8 mouse cellular contexts compared by ENCODE assay signal in genomic region chrX:66652455-66653144, GRCm38 (mm10). TPM values are rescaled to one million over a fixed set of nuclear protein-coding genes. Genes with fewer than 3 reads are reported as not detected.
DNase-seq lines count a peak whose midpoint lies in the region; ATAC-seq and TF ChIP-seq lines count a peak whose summit lies in the region.

No protein-coding gene starts in this region.

- H3K4me2 ChIP-seq in intestine, embryonic 16.5 days (ENCODE audit: low read depth, low read length) = peak overlapping the region; percentile 55
- peak overlapping the region; percentile 67 for H3K4me2 ChIP-seq in limb, embryonic 13.5 days (replicated peaks)

- no peak overlapping the region for H3K27ac ChIP-seq in kidney, adult 2 months (ENCODE audit: insufficient read depth, low read depth, low read length)
- H3K27ac ChIP-seq in intestine, embryonic 16.5 days (ENCODE audit: low read length) = no peak overlapping the region
- no peak overlapping the region for H3K27ac ChIP-seq in limb, embryonic 13.5 days

- peak; percentile 80 for ATAC-seq in intestine, embryonic 16.5 days
- peak; percentile 90 for ATAC-seq in limb, embryonic 13.5 days (ENCODE audit: low FRiP score, low read depth)

- DNase-seq in kidney, adult 2 months = peak; percentile 2
- DNase-seq in kidney, adult 9 months = no peak
- peak; percentile 37 for DNase-seq in embryo, embryonic 11.5 days (ENCODE audit: low read depth, low spot score)
- peak; percentile 19 to 45 for DNase-seq in gastrocnemius, postnatal 4 days (ENCODE audit: low spot score in 2 of 2)
- DNase-seq in retina, postnatal 1 day = peak; percentile 87
- DNase-seq in urinary bladder, postnatal 10 days (ENCODE audit: low spot score) = no peak

- 3% methylated on average over 21 of the region's 21 CpGs for WGBS in kidney, adult 2 months
- 8% methylated on average over 21 of the region's 21 CpGs for WGBS in intestine, embryonic 16.5 days
- 8% methylated on average over 21 of the region's 21 CpGs for WGBS in limb, embryonic 13.5 days

- peak overlapping the region; percentile 29; the same call in 1 of the 2 replicates for H3K9ac ChIP-seq in intestine, embryonic 16.5 days (ENCODE audit: low read depth, low read length)
- peak overlapping the region; percentile 25; the same call in 1 of the 2 replicates for H3K9ac ChIP-seq in limb, embryonic 13.5 days

- H3K27me3 ChIP-seq in kidney, adult 2 months (replicated peaks; ENCODE audit: control insufficient read depth, insufficient read depth, low read length) = no peaks in the 10 kb centered on the region
- no peaks in the 10 kb centered on the region for H3K27me3 ChIP-seq in intestine, embryonic 16.5 days (replicated peaks; ENCODE audit: control insufficient read depth, insufficient read depth, low read length)
- H3K27me3 ChIP-seq in limb, embryonic 13.5 days = no peaks in the 10 kb centered on the region; the same call in 1 of the 2 replicates

- no peaks in the 10 kb centered on the region for H3K9me3 ChIP-seq in intestine, embryonic 16.5 days (ENCODE audit: control insufficient read depth, low read length)
- H3K9me3 ChIP-seq in limb, embryonic 13.5 days = no peaks in the 10 kb centered on the region

- no peak overlapping the region for H3K4me3 ChIP-seq in kidney, adult 2 months (ENCODE audit: insufficient read depth, low read depth, low read length)
- H3K4me3 ChIP-seq in intestine, embryonic 16.5 days (ENCODE audit: low read length) = peak overlapping the region; percentile 44
- peak overlapping the region; percentile 43 for H3K4me3 ChIP-seq in limb, embryonic 13.5 days

- no peak for TF ChIP-seq CTCF in kidney, adult 2 months (conservative IDR thresholded peaks at IDR 0.05; ENCODE audit: insufficient read depth, insufficient read length, low read depth, low read length)

- no peak for TF ChIP-seq POLR2A in kidney, adult 2 months (IDR thresholded peaks at IDR 0.05; ENCODE audit: low read depth, low read length)

- no peaks in the 10 kb centered on the region for H3K36me3 ChIP-seq in kidney, adult 2 months (ENCODE audit: control insufficient read depth, insufficient read depth, low read length)
- H3K36me3 ChIP-seq in intestine, embryonic 16.5 days (ENCODE audit: control insufficient read depth, insufficient read depth, low read length) = no peaks in the 10 kb centered on the region
- no peaks in the 10 kb centered on the region for H3K36me3 ChIP-seq in limb, embryonic 13.5 days

- H3K4me1 ChIP-seq in kidney, adult 2 months (ENCODE audit: control insufficient read depth, insufficient read depth, low read length) = no peaks in the 10 kb centered on the region
- H3K4me1 ChIP-seq in intestine, embryonic 16.5 days (ENCODE audit: control insufficient read depth, insufficient read depth, low read length) = no peaks in the 10 kb centered on the region
- H3K4me1 ChIP-seq in limb, embryonic 13.5 days = no peaks in the 10 kb centered on the region

RNA-seq across cellular contexts. Expression of gene Slitrk2, which starts 3.5 kb away (rescaled TPM):
- 0.01 and 0.03 TPM in 2 replicates for polyA plus RNA-seq in kidney, adult 2 months (2012; rRNA removed)
- total RNA-seq in gastrocnemius, postnatal 4 days (2021) = 1 to 10 TPM; 1.8 to 2.9 TPM
- 0.69 and 0.81 TPM in 2 replicates for polyA plus RNA-seq in intestine, embryonic 16.5 days (2015; fragmentation: Nextera tagmentation; extraction: Ambion mirVana)
- polyA plus RNA-seq in limb, embryonic 13.5 days (2015; fragmentation: Nextera tagmentation; extraction: Ambion mirVana) = 3.4 and 3.8 TPM in 2 replicates

Comparison
In these comparisons a context has a peak if more than half of its experiments do, and no peak if none do; other contexts are left out.
1. DNase-seq: peak in kidney, adult 2 months (single experiment), embryo, embryonic 11.5 days (single experiment), gastrocnemius, postnatal 4 days (2 of 2) and retina, postnatal 1 day (single experiment); none in kidney, adult 9 months (single experiment) and urinary bladder, postnatal 10 days (single experiment).